Mouse (Mus musculus) ES-E14 (cell line): Measurements from ENCODE around the gene Hoxb1.

Source experiments
- CHD2 ChIP-seq: IDR thresholded peaks from 2 replicates; pipeline ENCODE4 v1.6.1; 2014; ENCODE audit warnings: mild to moderate bottlenecking, low read depth, low read length, inconsistent platforms
- MAFK ChIP-seq: IDR thresholded peaks from 2 replicates; pipeline ENCODE4 v1.6.1; 2014; ENCODE audit warnings: mild to moderate bottlenecking, low read depth, low read length, inconsistent platforms; ENCODE audit not compliant: insufficient read depth
- ZC3H11A ChIP-seq: IDR thresholded peaks from 2 replicates; pipeline ENCODE4 v1.6.1; 2012; ENCODE audit warnings: low read depth, mild to moderate bottlenecking, inconsistent platforms, low read length, borderline replicate concordance
- ZNF384 ChIP-seq: IDR thresholded peaks from 2 replicates; pipeline ENCODE4 v1.6.1; 2012; ENCODE audit warnings: low read depth, low read length, inconsistent platforms

DNA sequence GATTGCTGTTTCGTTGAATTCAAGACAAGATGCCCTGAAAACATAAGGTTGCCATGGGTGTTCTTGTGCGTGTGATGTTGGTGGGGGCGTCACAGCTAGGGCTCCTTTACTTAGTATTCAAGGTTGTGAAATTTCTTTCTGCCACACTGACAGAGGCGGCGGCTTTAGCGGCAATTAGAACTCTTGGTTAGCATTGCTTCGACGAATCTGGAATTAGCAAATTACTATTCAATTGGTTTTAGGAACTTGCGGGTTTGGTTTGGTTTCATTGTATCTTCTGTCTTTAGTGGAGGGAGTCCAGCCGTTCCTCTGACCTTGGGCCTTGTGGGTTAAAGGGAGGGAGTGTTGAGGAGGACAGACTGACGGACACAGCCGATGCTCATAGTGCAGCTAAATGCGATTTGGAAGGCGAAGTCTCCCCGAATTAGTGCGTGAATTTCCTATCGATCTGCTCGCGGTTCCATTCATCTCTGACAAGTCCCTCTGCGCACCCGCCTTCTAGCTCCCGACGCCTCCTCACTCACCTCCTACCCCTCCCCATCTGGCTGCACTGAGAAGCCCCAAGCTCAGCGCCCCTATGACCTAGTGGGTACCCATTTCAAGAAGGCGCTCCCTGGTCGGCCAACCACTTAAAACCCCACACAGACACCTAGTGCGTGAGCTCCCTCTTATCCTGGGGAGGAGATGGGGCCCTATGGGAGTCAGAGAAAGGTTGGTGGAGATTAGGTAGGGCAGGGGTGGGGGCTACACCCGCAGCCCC, 47.8 kb upstream of the Hoxb1 start, which contains the start of gene Hoxb4:
- TF ChIP-seq MAFK, result no peak
- TF ChIP-seq CHD2, result no peak
- no peak for TF ChIP-seq ZNF384
- no peak for TF ChIP-seq ZC3H11A
